Mouse (Mus musculus): Measurements from ENCODE around the gene Asb17. TPM values are rescaled to one million over a fixed set of nuclear protein-coding genes. Genes with fewer than 3 reads are reported as not detected.
"Not testable (repeated sequence)": the region's sequence is repeated elsewhere in the genome, so short reads cannot be mapped to it uniquely, and the experiment has no call there.

Gene Asb17
- polyA plus RNA-seq, 1 experiment from 2014 or later: 0.05 TPM

DNA sequence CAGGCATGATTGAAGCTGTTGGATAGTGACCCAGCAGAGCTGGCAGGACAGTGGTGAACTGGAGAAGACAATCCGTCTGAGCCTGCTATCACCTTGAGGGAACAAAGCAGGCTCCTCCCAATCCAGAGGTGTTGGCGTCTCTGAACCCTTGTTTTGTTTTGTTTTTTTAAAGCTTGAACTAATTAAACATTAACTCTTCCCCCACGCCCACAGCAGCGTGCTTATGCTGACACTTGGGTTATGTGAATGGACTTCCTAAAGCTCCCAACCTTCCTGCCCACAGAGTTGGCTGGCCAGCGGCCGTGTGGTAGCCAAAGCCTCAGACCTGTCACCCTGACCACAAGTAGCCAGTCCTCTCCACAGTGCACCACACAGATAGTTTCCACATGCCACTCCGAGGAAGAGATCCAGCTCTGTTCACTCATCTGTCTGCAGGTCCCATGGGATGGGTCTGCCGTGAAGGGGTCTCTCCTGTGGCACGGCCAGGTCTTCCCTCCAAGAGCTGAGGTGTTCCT, 26.6 kb upstream of the Asb17 start:
- no peaks in the 10 kb centered on the region for H3K9me3 ChIP-seq
- no peak overlapping the region for H3K4me3 ChIP-seq
- H3K4me2 ChIP-seq: no peak overlapping the region
- H3K27me3 ChIP-seq: no peaks in the 10 kb centered on the region
- no peaks in the 10 kb centered on the region for H3K36me3 ChIP-seq
- ATAC-seq (ENCODE audit: borderline replicate concordance, extremely low read depth, low FRiP score, low TSS enrichment): no peak
- no peak overlapping the region for H3K9ac ChIP-seq
- no peak overlapping the region for H3K27ac ChIP-seq
- no peaks in the 10 kb centered on the region for H3K4me1 ChIP-seq
- 76% methylated on average over 9 of the region's 9 CpGs for WGBS

DNA sequence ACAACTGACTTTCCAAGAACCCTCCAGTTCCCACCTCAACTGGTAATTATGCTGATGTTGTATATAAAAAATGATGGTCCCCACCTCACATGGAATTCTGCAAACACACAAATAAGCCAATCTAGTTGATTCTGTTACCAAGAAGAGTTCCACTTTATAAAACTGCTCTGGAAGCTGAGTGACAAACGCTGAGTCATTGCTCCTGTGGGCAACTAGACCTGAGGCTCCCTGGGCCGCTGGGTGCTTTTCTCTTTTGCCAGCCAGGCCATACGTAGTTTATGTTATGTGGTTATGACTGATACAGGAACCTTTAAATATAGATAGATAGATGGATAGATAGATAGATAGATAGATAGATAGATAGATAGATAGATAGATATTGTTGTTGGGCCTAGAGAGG, 25.3 kb upstream of the Asb17 start:
- no peak for ATAC-seq (ENCODE audit: borderline replicate concordance, extremely low read depth, low FRiP score, low TSS enrichment)
- H3K36me3 ChIP-seq: no peaks in the 10 kb centered on the region
- no peak overlapping the region for H3K9ac ChIP-seq
- no peak overlapping the region for H3K27ac ChIP-seq
- H3K27me3 ChIP-seq: no peaks in the 10 kb centered on the region
- 91% methylated on average over 3 of the region's 3 CpGs for WGBS
- H3K9me3 ChIP-seq: no peaks in the 10 kb centered on the region
- H3K4me2 ChIP-seq: no peak overlapping the region
- no peak overlapping the region for H3K4me3 ChIP-seq
- 0 out of 2 replicates have a peak, but pooled peaks cover 1% of the 10 kb centered on the region for H3K4me1 ChIP-seq

DNA sequence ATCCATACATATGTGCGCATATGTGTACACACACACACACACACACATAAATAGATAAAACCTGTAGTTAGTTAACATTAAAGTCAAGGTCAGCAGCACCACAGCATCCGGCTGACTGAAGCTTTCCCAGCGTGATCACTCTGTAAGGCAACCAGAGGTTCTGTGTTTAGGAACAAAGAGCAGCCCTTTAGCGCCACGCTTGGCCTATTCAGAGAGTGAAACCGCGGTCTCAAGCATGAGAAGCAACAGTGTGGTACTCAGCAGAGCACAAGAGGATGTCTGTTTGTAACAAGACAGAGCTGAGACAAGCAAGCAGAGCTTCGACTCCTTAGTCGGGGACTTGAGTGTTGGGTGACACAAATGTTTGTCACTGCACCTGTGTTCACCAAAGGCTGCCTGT, 24.6 kb upstream of the Asb17 start:
- 80% methylated on average over 9 of the region's 9 CpGs for WGBS
- no peak overlapping the region for H3K4me3 ChIP-seq
- H3K9ac ChIP-seq: no peak overlapping the region
- H3K36me3 ChIP-seq: no peaks in the 10 kb centered on the region
- no peaks in the 10 kb centered on the region for H3K9me3 ChIP-seq
- no peak for ATAC-seq (ENCODE audit: borderline replicate concordance, extremely low read depth, low FRiP score, low TSS enrichment)
- H3K27me3 ChIP-seq: no peaks in the 10 kb centered on the region
- H3K4me1 ChIP-seq: 0 out of 2 replicates have a peak, but pooled peaks cover 5% of the 10 kb centered on the region
- no peak overlapping the region for H3K27ac ChIP-seq
- H3K4me2 ChIP-seq: no peak overlapping the region

DNA sequence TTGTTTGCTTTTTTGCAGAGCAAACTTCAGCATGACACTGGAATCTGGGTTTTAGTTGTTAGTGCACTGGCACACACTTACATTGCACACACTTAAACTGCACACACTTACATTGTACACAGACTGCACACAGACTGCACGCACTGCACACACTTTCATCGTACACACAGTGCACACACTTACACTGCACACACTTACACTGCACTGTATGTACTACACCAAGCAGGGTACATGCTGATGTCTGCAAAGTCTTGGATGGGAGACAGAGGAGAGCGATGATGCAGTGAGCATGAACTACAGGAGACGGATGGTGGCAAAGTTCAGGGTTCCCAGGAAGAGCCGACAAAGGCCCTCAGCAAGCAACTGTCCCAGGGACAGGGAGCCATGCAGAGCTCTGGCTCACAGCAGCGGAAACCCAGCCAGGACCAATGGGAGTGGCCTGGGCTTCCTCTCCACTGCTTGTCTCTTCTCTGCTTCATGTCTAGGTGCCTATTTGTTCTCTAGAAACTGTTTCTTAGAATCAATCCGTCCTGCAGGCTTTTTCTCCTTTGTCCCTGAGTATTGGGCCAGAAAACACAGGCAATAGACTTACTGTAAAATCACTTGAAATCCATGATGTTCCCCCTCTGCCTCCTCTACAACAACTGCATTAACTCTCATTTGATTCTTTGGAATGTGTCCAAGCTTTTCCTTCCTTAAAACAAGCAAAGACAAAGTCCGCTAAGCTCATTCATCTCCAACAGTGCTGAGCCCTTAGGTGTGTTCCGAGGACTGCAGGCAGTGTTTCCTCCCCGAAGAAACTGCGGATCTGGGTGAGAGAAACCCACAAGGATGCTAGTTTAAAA, 20.1 kb upstream of the Asb17 start:
- 54% methylated on average over 11 of the region's 11 CpGs for WGBS
- no peaks in the 10 kb centered on the region for H3K9me3 ChIP-seq
- H3K27ac ChIP-seq: no peak overlapping the region
- no peak overlapping the region for H3K4me3 ChIP-seq
- H3K4me1 ChIP-seq: 0 out of 2 replicates have a peak, but pooled peaks cover 5% of the 10 kb centered on the region
- ATAC-seq (ENCODE audit: borderline replicate concordance, extremely low read depth, low FRiP score, low TSS enrichment): no peak
- no peaks in the 10 kb centered on the region for H3K27me3 ChIP-seq
- H3K4me2 ChIP-seq: no peak overlapping the region
- no peaks in the 10 kb centered on the region for H3K36me3 ChIP-seq
- no peak overlapping the region for H3K9ac ChIP-seq

DNA sequence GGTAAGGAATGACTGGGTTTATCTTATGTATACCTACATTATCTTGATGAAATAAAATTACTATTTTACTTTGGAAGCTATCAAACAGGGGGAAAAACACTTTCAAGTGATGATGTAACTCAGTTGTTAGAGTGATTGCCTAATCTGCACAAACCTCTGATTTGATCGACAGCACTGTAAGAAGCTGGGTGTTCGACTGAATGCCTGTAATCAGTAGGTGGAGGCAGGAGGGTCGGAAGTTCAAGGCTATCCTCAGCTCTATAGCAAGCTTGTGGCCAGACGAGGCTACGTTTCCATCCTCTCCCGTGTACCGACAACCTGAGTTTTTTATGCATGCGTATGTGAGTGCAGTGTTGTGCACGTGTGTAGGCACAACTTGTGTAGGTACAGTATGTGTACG, 18.8 kb upstream of the Asb17 start:
- H3K4me1 ChIP-seq: 0 out of 2 replicates have a peak, but pooled peaks cover 5% of the 10 kb centered on the region
- no peak overlapping the region for H3K4me2 ChIP-seq
- H3K4me3 ChIP-seq: no peak overlapping the region
- no peaks in the 10 kb centered on the region for H3K36me3 ChIP-seq
- no peaks in the 10 kb centered on the region for H3K27me3 ChIP-seq
- no peak overlapping the region for H3K9ac ChIP-seq
- ATAC-seq (ENCODE audit: borderline replicate concordance, extremely low read depth, low FRiP score, low TSS enrichment): no peak
- no peak overlapping the region for H3K27ac ChIP-seq
- no peaks in the 10 kb centered on the region for H3K9me3 ChIP-seq
- 87% methylated on average over 10 of the region's 10 CpGs for WGBS

DNA sequence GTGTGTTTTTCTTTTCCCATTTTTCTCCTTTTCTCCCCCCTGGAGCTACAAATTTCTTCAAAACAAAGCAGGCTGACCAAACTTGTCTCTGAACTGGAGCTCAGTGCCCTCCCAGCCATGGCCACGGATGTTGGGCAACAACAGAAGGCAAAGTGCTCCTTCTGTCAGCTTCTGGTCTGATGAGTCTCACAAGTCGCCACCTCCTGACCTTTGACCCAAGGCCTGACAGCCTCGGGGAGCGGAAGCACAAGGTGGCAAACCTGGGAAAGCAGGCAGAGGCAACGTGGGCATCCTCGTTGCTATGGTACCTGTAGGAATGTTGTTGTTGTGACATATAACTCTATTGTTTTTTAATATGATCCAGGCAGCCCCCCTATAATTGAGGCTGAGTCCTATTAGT, 17.4 kb upstream of the Asb17 start:
- H3K4me1 ChIP-seq: 0 out of 2 replicates have a peak, but pooled peaks cover 5% of the 10 kb centered on the region
- WGBS: 28% methylated on average over 6 of the region's 6 CpGs
- H3K4me2 ChIP-seq: no peak overlapping the region
- H3K27me3 ChIP-seq: no peaks in the 10 kb centered on the region
- H3K9me3 ChIP-seq: no peaks in the 10 kb centered on the region
- no peak overlapping the region for H3K9ac ChIP-seq
- no peak overlapping the region for H3K4me3 ChIP-seq
- no peak for ATAC-seq (ENCODE audit: borderline replicate concordance, extremely low read depth, low FRiP score, low TSS enrichment)
- H3K36me3 ChIP-seq: no peaks in the 10 kb centered on the region
- no peak overlapping the region for H3K27ac ChIP-seq

DNA sequence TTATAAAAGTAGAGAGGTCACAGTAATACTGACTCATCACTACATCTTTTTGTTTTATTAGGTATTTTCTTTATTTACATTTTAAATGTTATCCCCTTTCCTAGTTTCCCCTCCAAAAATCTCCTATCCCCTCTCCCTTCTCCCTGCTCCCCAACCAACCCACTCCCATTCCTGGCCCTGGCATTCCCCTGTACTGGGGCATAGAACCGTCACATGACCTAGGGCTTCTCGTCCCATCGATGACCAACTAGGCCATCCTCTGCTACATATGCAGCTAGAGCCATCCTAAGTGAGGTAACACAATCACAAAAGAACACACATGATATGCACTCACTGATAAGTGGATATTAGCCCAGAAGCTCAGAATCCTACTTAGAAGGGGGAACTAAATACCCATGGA, 14.2 kb upstream of the Asb17 start:
- not testable (repeated sequence) for H3K9ac ChIP-seq; H3K36me3 ChIP-seq; H3K27me3 ChIP-seq; H3K4me3 ChIP-seq; H3K4me2 ChIP-seq; H3K9me3 ChIP-seq; H3K4me1 ChIP-seq; ATAC-seq (ENCODE audit: borderline replicate concordance, extremely low read depth, low FRiP score, low TSS enrichment); H3K27ac ChIP-seq
- WGBS: 88% methylated on average over 3 of the region's 3 CpGs

DNA sequence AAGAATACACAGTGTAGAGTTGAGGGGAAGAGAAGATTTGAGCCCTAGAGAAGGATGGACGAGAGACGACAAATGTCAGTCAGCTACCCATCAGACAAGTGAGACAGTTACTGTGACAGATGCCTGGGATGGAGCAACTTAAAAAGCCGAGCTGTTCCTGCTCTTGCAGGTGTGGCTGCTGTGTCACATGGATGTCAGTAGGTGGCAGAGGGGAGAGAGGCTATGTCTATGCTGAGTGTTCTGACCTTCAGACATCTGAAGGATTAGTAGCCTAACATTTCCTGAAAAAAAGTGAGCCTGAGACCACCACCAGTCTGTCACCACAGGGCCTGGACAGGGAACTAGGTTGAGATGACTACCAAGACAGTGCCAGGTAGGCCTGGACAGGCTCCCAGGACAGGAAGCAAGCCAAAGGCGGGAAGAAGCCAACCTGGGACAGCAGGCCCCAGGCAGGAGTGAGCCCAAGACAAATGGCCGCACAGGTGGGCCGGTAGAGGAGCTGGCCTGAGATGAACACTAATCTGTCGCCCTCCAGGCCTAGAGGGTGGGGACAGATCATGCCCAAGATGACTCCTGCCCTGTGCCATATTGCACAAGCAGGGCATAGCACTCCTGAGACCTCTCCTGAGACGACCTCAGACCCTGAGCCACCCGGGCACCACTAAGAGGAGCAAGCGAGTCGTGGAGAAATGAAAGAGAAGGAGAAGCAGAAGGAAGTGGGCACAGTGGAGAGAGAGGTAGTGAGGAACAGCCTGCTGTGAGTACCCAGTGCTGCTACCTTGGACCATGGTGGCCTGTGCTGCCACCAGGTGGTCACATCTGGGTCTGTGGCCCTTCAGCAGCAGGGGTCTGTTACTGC, 12.8 kb upstream of the Asb17 start:
- H3K9ac ChIP-seq: no peak overlapping the region
- 72% methylated on average over 11 of the region's 11 CpGs for WGBS
- no peaks in the 10 kb centered on the region for H3K4me1 ChIP-seq
- H3K27ac ChIP-seq: no peak overlapping the region
- H3K9me3 ChIP-seq: no peaks in the 10 kb centered on the region
- ATAC-seq (ENCODE audit: borderline replicate concordance, extremely low read depth, low FRiP score, low TSS enrichment): peak; percentile 64; the same call in 1 of the 2 replicates
- no peak overlapping the region for H3K4me3 ChIP-seq
- H3K36me3 ChIP-seq: no peaks in the 10 kb centered on the region
- no peaks in the 10 kb centered on the region for H3K27me3 ChIP-seq
- no peak overlapping the region for H3K4me2 ChIP-seq

DNA sequence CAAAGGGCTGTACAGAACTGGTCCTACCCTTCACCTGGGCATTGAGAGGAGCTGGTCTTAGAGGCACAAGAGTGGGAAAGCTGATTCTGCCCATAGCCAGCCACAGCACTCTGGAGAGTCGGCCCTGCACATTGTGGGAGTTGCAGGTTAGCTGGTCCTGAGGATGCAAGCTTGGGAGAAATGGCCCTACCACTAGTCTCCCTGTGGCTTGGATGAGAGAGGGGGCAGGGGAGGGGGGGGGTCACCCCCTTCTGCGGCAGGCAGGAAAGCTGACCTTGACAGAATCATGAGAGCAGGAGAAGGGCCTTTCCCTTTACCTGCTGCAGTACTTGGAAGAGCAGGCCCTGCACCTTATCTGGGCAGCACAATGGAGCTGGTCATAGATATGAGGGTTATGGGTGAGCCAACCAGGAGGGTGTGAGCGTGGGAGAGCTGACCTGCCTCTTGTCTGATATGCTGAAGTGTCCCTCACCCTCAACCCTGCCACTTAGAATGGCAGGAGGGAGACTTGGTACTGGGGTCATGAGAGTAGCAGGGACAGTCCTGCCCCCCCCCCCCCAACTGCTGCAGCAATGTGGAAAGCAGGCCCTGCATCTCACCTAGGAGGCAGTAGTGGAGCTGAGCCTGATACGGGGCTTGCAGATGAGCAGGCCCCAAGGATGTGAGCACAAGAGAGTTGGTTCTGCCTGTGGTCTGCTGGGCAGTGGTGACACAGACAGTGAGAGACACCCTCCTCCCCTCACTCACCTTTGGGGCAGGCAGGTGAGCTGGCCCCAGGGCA, 11.9 kb upstream of the Asb17 start:
- Histone ChIP-seq H3K27me3 (no peaks in the 10 kb centered on the region), H3K4me3 (no peak overlapping the region), H3K9ac (no peak overlapping the region), H3K9me3 (no peaks in the 10 kb centered on the region), H3K4me1 (no peaks in the 10 kb centered on the region), H3K4me2 (no peak overlapping the region), H3K36me3 (no peaks in the 10 kb centered on the region), H3K27ac (no peak overlapping the region)
- peak; percentile 47; the same call in 1 of the 2 replicates for ATAC-seq (ENCODE audit: borderline replicate concordance, extremely low read depth, low FRiP score, low TSS enrichment)
- 82% methylated on average over 4 of the region's 4 CpGs for WGBS

DNA sequence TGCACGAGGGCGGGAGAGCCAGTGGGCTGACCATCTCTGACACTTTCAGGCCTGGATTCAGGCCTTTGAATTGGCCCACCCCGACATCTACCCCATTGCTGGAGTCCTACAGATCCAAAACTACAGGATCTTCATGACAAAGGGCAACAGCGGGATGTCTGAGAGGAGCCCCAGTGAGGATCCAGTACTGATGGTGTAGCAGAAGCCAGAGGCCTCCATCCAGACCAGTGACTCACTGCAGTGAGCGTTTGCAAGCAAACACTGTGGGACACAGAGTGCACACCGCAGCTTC, 11.4 kb upstream of the Asb17 start:
- WGBS: 66% methylated on average over 6 of the region's 6 CpGs
- H3K4me2 ChIP-seq: no peak overlapping the region
- no peak overlapping the region for H3K9ac ChIP-seq
- no peaks in the 10 kb centered on the region for H3K27me3 ChIP-seq
- no peaks in the 10 kb centered on the region for H3K4me1 ChIP-seq
- ATAC-seq (ENCODE audit: borderline replicate concordance, extremely low read depth, low FRiP score, low TSS enrichment): no peak
- no peak overlapping the region for H3K27ac ChIP-seq
- H3K4me3 ChIP-seq: no peak overlapping the region
- no peaks in the 10 kb centered on the region for H3K9me3 ChIP-seq
- no peaks in the 10 kb centered on the region for H3K36me3 ChIP-seq

DNA sequence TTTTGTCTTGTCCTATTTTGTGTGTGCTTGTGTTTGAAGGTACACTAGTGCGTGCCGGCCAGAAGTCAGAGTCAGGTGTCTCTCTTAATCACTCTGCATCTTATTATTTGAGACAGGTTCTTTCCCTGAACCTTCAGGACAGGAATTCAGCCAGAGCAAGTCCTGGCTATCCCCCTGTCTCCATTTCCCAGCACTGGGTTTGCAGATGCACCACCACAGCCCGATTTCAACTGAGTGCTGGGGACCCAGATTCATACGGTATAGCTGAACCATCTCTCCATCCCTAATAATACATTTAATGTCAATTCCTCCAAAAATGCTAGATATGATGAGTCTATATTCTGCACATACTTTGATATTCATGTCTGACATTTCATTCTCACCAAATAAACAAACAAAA, 9.9 kb upstream of the Asb17 start:
- no peak overlapping the region for H3K4me3 ChIP-seq
- WGBS: 84% methylated on average over 4 of the region's 4 CpGs
- no peaks in the 10 kb centered on the region for H3K9me3 ChIP-seq
- ATAC-seq (ENCODE audit: borderline replicate concordance, extremely low read depth, low FRiP score, low TSS enrichment): no peak
- H3K27ac ChIP-seq: no peak overlapping the region
- H3K4me1 ChIP-seq: no peaks in the 10 kb centered on the region
- no peak overlapping the region for H3K9ac ChIP-seq
- H3K4me2 ChIP-seq: no peak overlapping the region
- no peaks in the 10 kb centered on the region for H3K36me3 ChIP-seq
- H3K27me3 ChIP-seq: no peaks in the 10 kb centered on the region

Measured in lung, embryonic 15.5 days (tissue).